Mouse (Mus musculus): ENCODE results near the gene Ccdc106.

DNA sequence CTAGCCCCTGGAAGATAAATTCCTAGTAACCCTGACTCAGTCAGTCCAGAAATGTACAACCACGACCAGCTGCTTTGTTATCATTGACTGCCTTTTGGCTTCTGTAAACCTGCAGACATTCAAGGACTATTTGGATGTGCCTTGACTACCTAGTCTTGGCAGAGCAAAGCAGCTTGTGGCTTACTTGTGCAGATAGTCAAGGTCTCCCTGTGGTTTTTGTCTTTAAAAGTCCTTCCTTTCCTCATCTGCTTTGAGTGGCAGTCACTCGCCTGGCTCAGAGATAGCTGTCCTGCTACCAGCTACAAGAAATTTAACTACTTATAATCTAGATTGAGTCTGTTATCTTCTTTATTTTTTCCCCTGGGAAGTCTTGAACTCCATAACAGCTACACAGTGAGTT, 24.6 kb downstream of the Ccdc106 start:
- TF ChIP-seq CTCF (IDR thresholded peaks at IDR 0.05; ENCODE audit: low read depth) (no peak), EP300 (IDR thresholded peaks at IDR 0.05; ENCODE audit: low read depth) (no peak)

Measured in heart, postnatal 0 days (tissue).